Mouse (Mus musculus) heart, postnatal 0 days (tissue): ENCODE data around the gene Slfn14. TPM values are rescaled to one million over a fixed set of nuclear protein-coding genes. Genes with fewer than 3 reads are reported as not detected.

Experiments
- ATAC-seq: fragments of 200-750 bp; cut with Nextera tagmentation; 2 replicates; pipeline ENCODE4 v1.8.0; 2017; ENCODE audit warnings: low read depth, moderate number of reproducible peaks, moderate library complexity; ENCODE audit not compliant: insufficient read depth
- DNase-seq: peaks from one replicate; pipeline ENCODE4 v3.0.0-alpha.2; 2016; ENCODE audit warnings: low spot score
- H3K27ac ChIP-seq: fragments of 300-500 bp; sonication (generic); 2 replicates; pipeline ENCODE4 v1.5.1; 2014; ENCODE audit warnings: low read depth, mild to moderate bottlenecking
- H3K27me3 ChIP-seq: fragments of 300-500 bp; sonication (generic); 2 replicates; pipeline ENCODE4 v1.6.1; 2014; ENCODE audit warnings: low read length, mixed read lengths; ENCODE audit not compliant: control insufficient read depth, insufficient read depth
- H3K36me3 ChIP-seq: fragments of 300-500 bp; sonication (generic); replicated peaks from 2 replicates; pipeline ENCODE4 v1.6.1; 2014; ENCODE audit warnings: low read length, mixed read lengths; ENCODE audit not compliant: control insufficient read depth, insufficient read depth
- H3K4me1 ChIP-seq: fragments of 300-500 bp; sonication (generic); 2 replicates; pipeline ENCODE4 v1.6.1; 2014; ENCODE audit warnings: antibody characterized with exemption; ENCODE audit not compliant: control insufficient read depth, insufficient read depth
- H3K4me2 ChIP-seq: fragments of 300-500 bp; sonication (generic); 2 replicates; pipeline ENCODE4 v1.6.1; 2014; ENCODE audit warnings: low read depth, mild to moderate bottlenecking, low read length, moderate library complexity
- H3K4me3 ChIP-seq: fragments of 300-500 bp; sonication (generic); 2 replicates; pipeline ENCODE4 v1.5.1; 2014; ENCODE audit warnings: low read depth, low read length
- H3K9ac ChIP-seq: fragments of 300-500 bp; sonication (generic); replicated peaks from 2 replicates; pipeline ENCODE4 v1.6.1; 2014; ENCODE audit warnings: low read depth, low read length, mixed read lengths
- H3K9me3 ChIP-seq: fragments of 300-500 bp; sonication (generic); replicated peaks from 2 replicates; pipeline ENCODE4 v1.6.1; 2016; ENCODE audit warnings: low read length; ENCODE audit not compliant: control insufficient read depth
- CTCF ChIP-seq: IDR thresholded peaks from 2 replicates; pipeline ENCODE4 v1.5.1; 2016; ENCODE audit warnings: antibody characterized with exemption, control low read depth, low read depth
- EP300 ChIP-seq: IDR thresholded peaks from 2 replicates; pipeline ENCODE4 v1.6.1; 2016; ENCODE audit warnings: antibody characterized with exemption, low read depth
- WGBS: fragments of 180-500 bp; shearing (Covaris S2); extraction: QIAGEN DNeasy Blood & Tissue Kit; methylation state at CpG from one replicate; pipeline ENCODE4 v1.1.7; 2014; 5-methylcytosine and 5-hydroxymethylcytosine counted together
- polyA plus RNA-seq: library from polyadenylated mRNA; unstranded; fragments of >200 nt; fragmentation: Nextera tagmentation; extraction: Ambion mirVana; gene quantifications from 2 replicates; pipeline ENCODE4 v1.2.1, GENCODE M21; 2015
- total RNA-seq: library from RNA; depleted of rRNA; stranded (reverse); fragments of >200 nt; gene quantifications from 2 replicates; pipeline ENCODE4 v1.2.3, GENCODE M21; 2014; ENCODE audit warnings: low replicate concordance

Gene Slfn14
- total and polyA plus RNA-seq, 2 experiments from 2014 or later: 0.16 TPM; not detected in 1

DNA sequence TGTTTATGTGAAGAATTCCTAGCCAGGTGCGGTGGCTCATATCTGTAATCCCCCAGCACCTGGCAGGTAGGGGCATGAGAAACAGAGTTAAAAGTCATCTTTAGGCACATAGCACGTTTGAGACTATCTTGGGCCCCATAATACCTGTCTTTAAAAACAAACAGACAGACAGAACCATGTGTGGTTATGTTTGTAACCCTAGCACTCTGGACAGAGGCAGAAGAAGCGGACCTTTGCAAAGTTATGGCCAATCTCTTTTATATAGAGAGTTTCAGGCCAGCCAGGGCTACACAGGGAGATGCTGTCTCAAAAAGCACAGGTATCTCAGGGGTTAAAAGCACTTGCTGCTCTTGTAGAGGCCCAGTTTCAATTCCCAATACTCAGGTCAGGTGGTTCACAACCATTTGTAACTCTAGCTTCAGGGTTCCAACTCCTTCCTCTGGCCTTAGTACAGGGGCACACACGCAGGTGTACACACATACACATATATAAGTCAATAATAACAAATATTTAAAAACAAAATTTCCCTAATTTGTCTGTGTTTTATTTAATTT is 20.3 kb upstream of the Slfn14 start:
- 79% methylated on average over 4 of the region's 4 CpGs for WGBS
- H3K27ac ChIP-seq: no peak overlapping the region
- no peak for DNase-seq
- H3K4me1 ChIP-seq: peaks cover 22% of the 10 kb centered on the region
- ATAC-seq: no peak
- no peak overlapping the region for H3K9ac ChIP-seq
- H3K4me3 ChIP-seq: no peak overlapping the region
- H3K27me3 ChIP-seq: no peaks in the 10 kb centered on the region
- TF ChIP-seq CTCF: no peak
- no peak for TF ChIP-seq EP300
- H3K4me2 ChIP-seq: no peak overlapping the region
- H3K36me3 ChIP-seq: peaks cover 9% of the 10 kb centered on the region
- H3K9me3 ChIP-seq: no peaks in the 10 kb centered on the region

DNA sequence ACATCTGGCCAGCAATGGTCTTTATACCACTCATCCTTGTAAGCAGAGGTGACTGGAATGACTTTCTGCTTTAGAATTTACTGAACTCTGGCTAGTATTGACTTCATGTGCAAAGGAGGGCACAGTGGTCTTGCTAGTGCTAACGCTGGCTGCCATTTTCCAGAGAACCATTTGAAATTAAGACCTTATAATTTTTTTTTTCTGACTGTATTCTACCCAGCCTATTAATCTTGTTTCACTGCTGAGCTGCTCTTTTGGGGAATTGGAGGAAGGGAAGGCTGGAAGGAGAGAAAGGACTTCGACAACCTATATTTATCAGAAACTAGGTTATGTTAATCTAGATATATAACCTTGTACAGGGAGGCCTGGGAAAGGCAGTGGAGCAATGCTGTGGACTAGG is 18.0 kb upstream of the Slfn14 start:
- H3K4me1 ChIP-seq: peaks cover 23% of the 10 kb centered on the region
- WGBS: 83% methylated on average over 2 of the region's 2 CpGs
- H3K27ac ChIP-seq: no peak overlapping the region
- no peaks in the 10 kb centered on the region for H3K9me3 ChIP-seq
- H3K27me3 ChIP-seq: no peaks in the 10 kb centered on the region
- H3K4me3 ChIP-seq: no peak overlapping the region
- no peak for ATAC-seq
- DNase-seq: no peak
- H3K36me3 ChIP-seq: peaks cover 8% of the 10 kb centered on the region
- H3K4me2 ChIP-seq: no peak overlapping the region
- TF ChIP-seq CTCF: no peak
- TF ChIP-seq EP300: no peak
- no peak overlapping the region for H3K9ac ChIP-seq

- ATAC-seq (no peak), DNase-seq (no peak)
- H3K4me2 ChIP-seq: peak overlapping the region; percentile 74
- TF ChIP-seq EP300 (no peak), CTCF (no peak)
- WGBS: 28% methylated on average over 5 of the region's 5 CpGs
- no peaks in the 10 kb centered on the region for H3K9me3 ChIP-seq
- H3K4me1 ChIP-seq: peaks cover 23% of the 10 kb centered on the region
- H3K27ac ChIP-seq: no peak overlapping the region; the same call in 1 of the 2 replicates
- H3K27me3 ChIP-seq: no peaks in the 10 kb centered on the region
- peak overlapping the region; percentile 77 for H3K4me3 ChIP-seq
- peaks cover 4% of the 10 kb centered on the region for H3K36me3 ChIP-seq
- H3K9ac ChIP-seq: peak overlapping the region; percentile 91; the same call in 1 of the 2 replicates
These were observed 17.2 kb upstream of the Slfn14 start for GRCm38 (mm10) chr11:83303751-83304150.

DNA sequence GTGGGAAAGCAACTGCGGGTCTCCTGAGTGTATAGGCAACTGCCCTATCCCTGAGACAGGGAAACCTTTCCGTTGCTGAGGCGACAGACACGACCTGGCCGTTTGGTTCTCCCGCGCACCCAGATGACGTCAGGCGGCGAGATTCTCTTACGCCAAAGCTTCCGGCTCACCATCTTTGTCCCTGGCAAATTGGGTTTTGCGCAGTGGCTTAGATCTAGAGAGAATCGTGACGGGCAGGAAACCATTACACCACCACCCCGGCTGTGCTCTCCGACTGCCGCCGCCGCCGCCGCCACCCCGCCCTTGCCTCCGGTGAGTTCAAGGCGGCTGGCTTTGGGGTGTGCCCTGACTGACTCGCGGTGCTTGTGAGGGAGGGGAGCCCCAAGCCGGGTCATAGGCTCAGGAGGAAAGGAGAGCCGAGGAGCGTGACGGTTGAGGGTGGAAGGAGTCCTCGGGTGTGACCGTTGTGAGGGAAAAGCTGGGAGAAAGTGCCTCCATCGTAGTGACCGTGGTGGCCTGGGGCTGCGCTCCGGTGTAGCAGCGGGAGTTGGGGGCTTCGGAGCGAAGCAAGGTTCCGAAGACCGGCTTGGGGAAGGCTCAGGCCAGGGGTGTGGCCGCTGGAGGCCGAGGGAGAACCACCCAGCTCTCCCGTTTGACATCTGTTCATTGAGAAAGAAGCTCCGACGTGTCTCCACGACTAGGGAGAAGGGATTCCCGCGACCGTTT is 16.2 kb upstream of the Slfn14 start, which contains the start of gene Pex12:
Gene Pex12, minus strand, starts transcription at position 61 of the 726 bp plus-strand sequence.
- Histone ChIP-seq H3K36me3 (no peaks in the 10 kb centered on the region), H3K4me3 (peak within 1 kb of the TSS; percentile 77), H3K9me3 (no peaks in the 10 kb centered on the region), H3K4me1 (peaks cover 29% of the 10 kb centered on the region), H3K4me2 (peak within 1 kb of the TSS; percentile 74), H3K27me3 (no peaks in the 10 kb centered on the region), H3K27ac (peak within 1 kb of the TSS; percentile 92), H3K9ac (peak within 1 kb of the TSS; percentile 91)
- DNase-seq (peak; percentile 95), ATAC-seq (peak; percentile 73)
- peak; percentile 41; the same call in 1 of the 2 replicates for TF ChIP-seq EP300
- TF ChIP-seq CTCF: no peak; the same call in 1 of the 2 replicates
- WGBS: 0% methylated on average over 51 of the region's 51 CpGs

- no peak for DNase-seq
- Histone ChIP-seq H3K27me3 (no peaks in the 10 kb centered on the region), H3K36me3 (peaks cover 4% of the 10 kb centered on the region; the same call in 1 of the 2 replicates), H3K27ac (peak overlapping the region; percentile 92), H3K4me2 (peak overlapping the region; percentile 74), H3K9me3 (no peaks in the 10 kb centered on the region), H3K4me1 (peaks cover 35% of the 10 kb centered on the region), H3K4me3 (peak overlapping the region; percentile 77), H3K9ac (peak overlapping the region; percentile 91)
- TF ChIP-seq CTCF (no peak), EP300 (0 out of 2 replicates have a peak, but pooled peaks have one; percentile 13)
- 10% methylated on average over 10 of the region's 10 CpGs for WGBS
- no peak for ATAC-seq
These were observed 15.6 kb upstream of the Slfn14 start for GRCm38 (mm10) chr11:83302124-83302523.
